Mouse (Mus musculus): ENCODE measurements around the gene AW549877. TPM values are rescaled to one million over a fixed set of nuclear protein-coding genes. Genes with fewer than 3 reads are reported as not detected.

AW549877 gene
- 25.3 and 51.3 TPM in 2 replicates for polyA plus RNA-seq (2014; fragmentation: Nextera tagmentation; extraction: Ambion mirVana)

DNA sequence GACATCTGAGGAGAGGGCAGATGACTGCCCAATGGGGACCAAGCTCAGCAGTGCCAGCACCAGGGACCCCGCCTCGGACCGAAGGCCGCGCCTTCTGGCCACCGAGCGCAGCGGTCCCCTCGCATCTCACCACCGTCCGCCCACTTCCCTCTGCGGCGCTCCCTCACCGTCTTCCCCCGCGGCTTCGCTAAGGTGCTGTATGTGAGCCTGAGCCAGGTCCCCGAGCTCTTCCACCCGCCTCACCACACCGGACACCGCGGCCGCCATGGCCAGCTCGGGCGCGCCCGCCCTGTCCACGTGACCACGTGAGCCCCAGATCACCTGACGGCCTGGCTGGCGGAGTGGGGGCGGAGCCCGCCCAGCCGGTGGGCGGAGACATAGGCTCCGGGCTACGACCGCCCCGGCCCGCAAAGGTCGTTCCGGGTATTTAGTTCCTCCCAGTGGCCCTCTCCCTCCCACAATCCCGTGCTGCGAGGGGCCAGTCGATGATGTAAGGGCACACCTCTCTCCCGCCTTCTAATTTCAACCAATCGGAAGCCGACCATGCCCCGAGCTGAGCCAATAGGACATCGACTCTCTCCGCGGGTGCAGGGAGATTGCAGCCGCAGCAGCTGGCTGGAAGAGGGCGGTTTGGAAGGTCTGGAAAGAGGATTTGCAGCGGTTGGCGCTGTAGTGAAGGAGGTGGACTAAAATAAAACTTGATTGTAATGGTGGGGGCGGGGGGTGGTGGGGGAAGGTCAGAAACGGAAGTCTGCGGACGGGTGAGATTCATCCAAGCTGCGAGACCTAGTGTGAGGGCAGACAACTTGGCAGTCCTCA lies at the start of gene AW549877:
TSS of gene AW549877 (minus strand) at position 297 of the 819 bp plus-strand sequence.
- peak within 1 kb of the TSS; percentile 75 for H3K4me3 ChIP-seq (ENCODE audit: low read length)
- H3K4me1 ChIP-seq (ENCODE audit: control insufficient read depth, insufficient read depth, low read length), result no peaks in the 10 kb centered on the region
- H3K9ac ChIP-seq (ENCODE audit: low read depth, low read length), result peak within 1 kb of the TSS; percentile 85
- no peaks in the 10 kb centered on the region for H3K9me3 ChIP-seq (ENCODE audit: control insufficient read depth, low read length)
- ATAC-seq (ENCODE audit: low FRiP score, low TSS enrichment), result peak; percentile 99
- H3K27me3 ChIP-seq (ENCODE audit: control insufficient read depth, insufficient read depth, low read length), result no peaks in the 10 kb centered on the region
- WGBS, result 0% methylated on average over 61 of the region's 61 CpGs
- peak within 1 kb of the TSS; percentile 66 for H3K4me2 ChIP-seq (replicated peaks; ENCODE audit: low read depth, low read length)
- H3K36me3 ChIP-seq (ENCODE audit: control insufficient read depth, insufficient read depth, low read length), result peaks cover 11% of the 10 kb centered on the region
- peak within 1 kb of the TSS; percentile 90 for H3K27ac ChIP-seq (ENCODE audit: low read depth, low read length)

GRCm38 (mm10) chr15:4043032-4043471 lies 47.5 kb upstream of the AW549877 start:
- 0 out of 2 replicates have a peak, but pooled peaks have one; percentile 32 for ATAC-seq (ENCODE audit: low FRiP score, low TSS enrichment)

DNA sequence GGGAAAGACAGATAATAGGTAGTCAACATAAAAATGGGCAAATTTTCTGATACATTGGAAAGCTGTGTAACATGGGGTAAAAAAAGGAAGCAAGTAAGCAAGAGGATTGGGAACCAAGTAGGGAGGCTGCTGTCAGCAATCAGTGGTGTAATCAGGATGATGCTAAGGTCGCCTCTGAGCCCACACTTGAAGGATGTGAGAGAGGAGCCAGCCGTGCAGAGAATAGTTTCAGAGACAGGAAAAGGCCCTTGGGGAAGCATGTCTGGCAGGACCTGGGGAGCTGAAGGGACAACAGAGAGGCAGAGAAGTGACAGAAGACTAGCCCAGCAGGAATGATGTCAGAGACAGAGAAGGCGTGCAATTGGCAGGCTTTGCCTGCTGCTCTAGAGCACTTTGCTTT lies 46.9 kb upstream of the AW549877 start:
- ATAC-seq (ENCODE audit: low FRiP score, low TSS enrichment), result no peak
- no peaks in the 10 kb centered on the region for H3K9me3 ChIP-seq (ENCODE audit: control insufficient read depth, low read length)
- no peak overlapping the region for H3K4me3 ChIP-seq (ENCODE audit: low read length)
- peaks cover 32% of the 10 kb centered on the region; the same call in 1 of the 2 replicates for H3K36me3 ChIP-seq (ENCODE audit: control insufficient read depth, insufficient read depth, low read length)
- H3K4me1 ChIP-seq (ENCODE audit: control insufficient read depth, insufficient read depth, low read length), result no peaks in the 10 kb centered on the region
- H3K27me3 ChIP-seq (ENCODE audit: control insufficient read depth, insufficient read depth, low read length), result no peaks in the 10 kb centered on the region
- WGBS, result 73% methylated on average over 3 of the region's 3 CpGs
- H3K9ac ChIP-seq (ENCODE audit: low read depth, low read length), result no peak overlapping the region
- H3K27ac ChIP-seq (ENCODE audit: low read depth, low read length), result no peak overlapping the region
- no peak overlapping the region for H3K4me2 ChIP-seq (replicated peaks; ENCODE audit: low read depth, low read length)

More at GRCm38 (mm10) chr15:4043032-4043471, 47.5 kb upstream of the AW549877 start:
- Histone ChIP-seq H3K27me3 (ENCODE audit: control insufficient read depth, insufficient read depth, low read length) (no peaks in the 10 kb centered on the region), H3K4me3 (ENCODE audit: low read length) (no peak overlapping the region), H3K4me2 (replicated peaks; ENCODE audit: low read depth, low read length) (no peak overlapping the region), H3K9me3 (ENCODE audit: control insufficient read depth, low read length) (no peaks in the 10 kb centered on the region), H3K9ac (ENCODE audit: low read depth, low read length) (no peak overlapping the region), H3K27ac (ENCODE audit: low read depth, low read length) (no peak overlapping the region), H3K36me3 (ENCODE audit: control insufficient read depth, insufficient read depth, low read length) (peaks cover 30% of the 10 kb centered on the region; the same call in 1 of the 2 replicates), H3K4me1 (ENCODE audit: control insufficient read depth, insufficient read depth, low read length) (no peaks in the 10 kb centered on the region)
- 29% methylated on average over 4 of the region's 4 CpGs for WGBS

DNA sequence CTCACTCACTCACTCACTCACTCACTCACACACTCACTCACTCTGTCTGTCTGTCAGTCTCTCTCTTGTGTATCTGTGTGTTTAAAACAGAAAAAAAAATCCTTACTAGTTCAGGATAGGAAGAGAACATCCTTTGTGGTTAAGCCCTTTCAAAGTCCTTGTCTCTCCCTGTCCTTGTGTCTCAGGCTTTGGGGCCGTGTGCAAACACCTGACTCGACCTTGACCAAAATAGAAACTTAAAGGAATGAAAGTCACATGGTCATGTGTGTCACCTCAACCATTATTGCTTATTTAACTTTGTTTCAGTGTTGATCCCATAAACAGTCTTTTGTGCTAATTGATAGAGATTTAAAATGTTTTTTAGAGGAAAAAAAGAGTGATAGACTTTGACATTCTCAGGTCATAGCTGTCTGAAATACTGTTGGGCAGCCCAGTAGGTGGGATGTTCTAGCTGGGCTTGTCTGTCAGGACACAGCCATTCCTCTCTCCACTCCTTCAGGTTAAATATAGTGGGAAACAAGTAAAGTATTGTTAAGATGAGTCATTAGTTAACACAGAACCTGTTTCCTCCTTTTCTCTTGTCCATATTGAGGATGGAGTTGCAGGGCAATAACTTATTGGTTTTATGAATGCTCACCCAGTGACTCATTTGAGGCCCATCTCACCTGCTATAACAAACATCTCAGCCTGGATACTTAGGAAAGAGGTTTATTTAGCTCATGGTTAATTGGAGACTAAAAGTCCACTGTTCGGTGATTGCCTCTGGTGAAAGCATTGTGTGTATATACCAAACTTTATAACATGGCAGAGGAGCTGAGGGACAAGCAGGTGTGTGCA lies 37.8 kb upstream of the AW549877 start:
- WGBS, result 91% methylated on average over 3 of the region's 3 CpGs
- no peaks in the 10 kb centered on the region for H3K9me3 ChIP-seq (ENCODE audit: control insufficient read depth, low read length)
- no peaks in the 10 kb centered on the region for H3K27me3 ChIP-seq (ENCODE audit: control insufficient read depth, insufficient read depth, low read length)

GRCm38 (mm10) chr15:4028960-4029359 lies 33.4 kb upstream of the AW549877 start:
- H3K27ac ChIP-seq (ENCODE audit: low read depth, low read length), result no peak overlapping the region

More for the DNA sequence above, 37.8 kb upstream of the AW549877 start:
- no peak overlapping the region for H3K9ac ChIP-seq (ENCODE audit: low read depth, low read length)
- no peak overlapping the region for H3K27ac ChIP-seq (ENCODE audit: low read depth, low read length)
- ATAC-seq (ENCODE audit: low FRiP score, low TSS enrichment), result no peak
- no peak overlapping the region for H3K4me3 ChIP-seq (ENCODE audit: low read length)
- no peak overlapping the region for H3K4me2 ChIP-seq (replicated peaks; ENCODE audit: low read depth, low read length)
- H3K4me1 ChIP-seq (ENCODE audit: control insufficient read depth, insufficient read depth, low read length), result no peaks in the 10 kb centered on the region
- H3K36me3 ChIP-seq (ENCODE audit: control insufficient read depth, insufficient read depth, low read length), result peaks cover 18% of the 10 kb centered on the region; the same call in 1 of the 2 replicates

DNA sequence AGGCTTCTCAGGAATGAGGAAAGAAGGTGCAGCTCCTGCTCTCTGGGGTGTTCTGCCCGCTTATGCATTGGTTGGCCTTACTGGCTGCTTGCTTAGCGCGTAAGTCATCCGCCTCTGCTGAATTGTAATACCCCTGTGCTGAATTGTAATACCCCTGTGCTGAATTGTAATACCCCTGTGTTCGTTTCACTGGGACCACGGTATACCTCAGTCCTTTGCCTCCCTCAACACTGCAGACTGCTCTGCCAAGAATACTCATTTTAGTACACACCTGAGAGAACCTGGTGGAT lies 32.8 kb upstream of the AW549877 start:
- H3K36me3 ChIP-seq (ENCODE audit: control insufficient read depth, insufficient read depth, low read length), result no peaks in the 10 kb centered on the region
- WGBS, result 77% methylated on average over 6 of the region's 6 CpGs
- 0 out of 2 replicates have a peak overlapping the region, but pooled peaks have one; percentile 85 for H3K4me3 ChIP-seq (ENCODE audit: low read length)
- H3K4me1 ChIP-seq (ENCODE audit: control insufficient read depth, insufficient read depth, low read length), result peaks cover 4% of the 10 kb centered on the region; the same call in 1 of the 2 replicates
- H3K27ac ChIP-seq (ENCODE audit: low read depth, low read length), result no peak overlapping the region
- no peak overlapping the region for H3K4me2 ChIP-seq (replicated peaks; ENCODE audit: low read depth, low read length)
- ATAC-seq (ENCODE audit: low FRiP score, low TSS enrichment), result no peak
- no peak overlapping the region for H3K9ac ChIP-seq (ENCODE audit: low read depth, low read length)
- no peaks in the 10 kb centered on the region for H3K9me3 ChIP-seq (ENCODE audit: control insufficient read depth, low read length)
- H3K27me3 ChIP-seq (ENCODE audit: control insufficient read depth, insufficient read depth, low read length), result no peaks in the 10 kb centered on the region

More at GRCm38 (mm10) chr15:4028960-4029359, 33.4 kb upstream of the AW549877 start:
- H3K9ac ChIP-seq (ENCODE audit: low read depth, low read length), result no peak overlapping the region
- no peaks in the 10 kb centered on the region for H3K9me3 ChIP-seq (ENCODE audit: control insufficient read depth, low read length)
- no peaks in the 10 kb centered on the region for H3K36me3 ChIP-seq (ENCODE audit: control insufficient read depth, insufficient read depth, low read length)
- no peak overlapping the region for H3K4me3 ChIP-seq (ENCODE audit: low read length)
- peaks cover 4% of the 10 kb centered on the region; the same call in 1 of the 2 replicates for H3K4me1 ChIP-seq (ENCODE audit: control insufficient read depth, insufficient read depth, low read length)
- H3K27me3 ChIP-seq (ENCODE audit: control insufficient read depth, insufficient read depth, low read length), result no peaks in the 10 kb centered on the region
- ATAC-seq (ENCODE audit: low FRiP score, low TSS enrichment), result no peak
- no peak overlapping the region for H3K4me2 ChIP-seq (replicated peaks; ENCODE audit: low read depth, low read length)

DNA sequence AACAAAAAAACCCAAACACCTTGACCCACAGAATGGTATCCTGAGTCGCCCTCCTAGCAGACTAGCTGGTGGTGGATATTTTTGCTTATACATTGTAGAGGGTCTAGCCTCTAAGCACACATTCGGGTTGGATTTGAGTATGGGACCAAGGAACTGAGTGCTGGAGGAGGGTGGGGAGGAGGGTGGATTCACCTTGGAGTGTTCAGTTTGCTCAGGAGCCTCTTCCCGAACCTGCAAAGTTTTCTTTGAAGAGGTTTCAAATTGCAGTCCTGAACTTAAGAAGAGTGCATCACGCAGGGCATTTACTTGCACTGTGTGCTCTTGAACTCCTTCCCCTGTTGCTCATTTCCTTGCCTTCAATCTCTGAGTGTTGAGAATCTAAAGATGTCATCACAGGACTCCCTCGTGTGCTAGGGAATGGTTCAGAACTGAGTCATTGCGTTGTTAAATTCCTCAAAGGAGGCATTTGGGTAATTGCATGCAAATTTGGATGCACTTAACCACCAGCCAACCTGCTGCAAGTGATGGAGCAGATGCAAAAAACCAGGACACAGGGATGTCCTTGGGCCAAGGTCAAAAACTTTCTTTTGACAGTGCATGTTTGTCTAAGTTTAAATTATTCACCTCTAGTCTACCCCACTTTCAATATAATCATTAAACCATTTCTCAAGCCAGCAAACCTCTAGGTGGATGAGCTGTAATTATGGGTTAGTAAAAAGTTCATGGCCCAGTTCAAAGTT lies 32.3 kb upstream of the AW549877 start:
- 3% methylated on average over 6 of the region's 6 CpGs for WGBS
- Histone ChIP-seq H3K4me2 (replicated peaks; ENCODE audit: low read depth, low read length) (peak overlapping the region; percentile 75), H3K27ac (ENCODE audit: low read depth, low read length) (peak overlapping the region; percentile 97; the same call in 1 of the 2 replicates), H3K9me3 (ENCODE audit: control insufficient read depth, low read length) (no peaks in the 10 kb centered on the region), H3K27me3 (ENCODE audit: control insufficient read depth, insufficient read depth, low read length) (no peaks in the 10 kb centered on the region), H3K4me3 (ENCODE audit: low read length) (peak overlapping the region; percentile 85), H3K9ac (ENCODE audit: low read depth, low read length) (peak overlapping the region; percentile 85; the same call in 1 of the 2 replicates), H3K36me3 (ENCODE audit: control insufficient read depth, insufficient read depth, low read length) (no peaks in the 10 kb centered on the region), H3K4me1 (ENCODE audit: control insufficient read depth, insufficient read depth, low read length) (peaks cover 4% of the 10 kb centered on the region; the same call in 1 of the 2 replicates)
- ATAC-seq (ENCODE audit: low FRiP score, low TSS enrichment), result peak; percentile 18

- peak; percentile 89 for ATAC-seq (ENCODE audit: low FRiP score, low TSS enrichment)
- Histone ChIP-seq H3K4me1 (ENCODE audit: control insufficient read depth, insufficient read depth, low read length) (peaks cover 4% of the 10 kb centered on the region; the same call in 1 of the 2 replicates), H3K4me2 (replicated peaks; ENCODE audit: low read depth, low read length) (peak overlapping the region; percentile 75), H3K9ac (ENCODE audit: low read depth, low read length) (peak overlapping the region; percentile 85), H3K27ac (ENCODE audit: low read depth, low read length) (peak overlapping the region; percentile 97), H3K27me3 (ENCODE audit: control insufficient read depth, insufficient read depth, low read length) (no peaks in the 10 kb centered on the region), H3K4me3 (ENCODE audit: low read length) (peak overlapping the region; percentile 85), H3K9me3 (ENCODE audit: control insufficient read depth, low read length) (no peaks in the 10 kb centered on the region), H3K36me3 (ENCODE audit: control insufficient read depth, insufficient read depth, low read length) (no peaks in the 10 kb centered on the region)
- under 1% methylated on average over 65 of the region's 65 CpGs for WGBS
Observed at GRCm38 (mm10) chr15:4026831-4027584, 31.5 kb upstream of the AW549877 start.
